Mouse (Mus musculus) cerebral cortex, adult 2 months (tissue): ENCODE results near the gene Smg8.

Experiments used
- WGBS: fragments of 180-500 bp; shearing (Covaris S2); methylation state at CpG from one replicate; pipeline ENCODE4 v1.1.7; 2018; 5-methylcytosine and 5-hydroxymethylcytosine counted together

Gene Smg8

GRCm38 (mm10) chr11:87043052-87043451 is 43.5 kb downstream of the Smg8 start:
- 84% methylated on average over 3 of the region's 3 CpGs for WGBS

GRCm38 (mm10) chr11:87039307-87039963 is 47.1 kb downstream of the Smg8 start:
- 87% methylated on average over 9 of the region's 9 CpGs for WGBS

- 81% methylated on average over 4 of the region's 4 CpGs for WGBS
Measured at GRCm38 (mm10) chr11:87036180-87036579, 50.4 kb downstream of the Smg8 start.

- 97% methylated on average over 3 of the region's 3 CpGs for WGBS
Measured at GRCm38 (mm10) chr11:87028212-87028611, 58.4 kb downstream of the Smg8 start.
